Mouse (Mus musculus): ENCODE results near the gene Kri1. TPM values are rescaled to one million over a fixed set of nuclear protein-coding genes. Genes with fewer than 3 reads are reported as not detected.

The Kri1 gene
- total and polyA plus RNA-seq, 3 experiments: 76.1 to 233 (median 199) TPM

DNA sequence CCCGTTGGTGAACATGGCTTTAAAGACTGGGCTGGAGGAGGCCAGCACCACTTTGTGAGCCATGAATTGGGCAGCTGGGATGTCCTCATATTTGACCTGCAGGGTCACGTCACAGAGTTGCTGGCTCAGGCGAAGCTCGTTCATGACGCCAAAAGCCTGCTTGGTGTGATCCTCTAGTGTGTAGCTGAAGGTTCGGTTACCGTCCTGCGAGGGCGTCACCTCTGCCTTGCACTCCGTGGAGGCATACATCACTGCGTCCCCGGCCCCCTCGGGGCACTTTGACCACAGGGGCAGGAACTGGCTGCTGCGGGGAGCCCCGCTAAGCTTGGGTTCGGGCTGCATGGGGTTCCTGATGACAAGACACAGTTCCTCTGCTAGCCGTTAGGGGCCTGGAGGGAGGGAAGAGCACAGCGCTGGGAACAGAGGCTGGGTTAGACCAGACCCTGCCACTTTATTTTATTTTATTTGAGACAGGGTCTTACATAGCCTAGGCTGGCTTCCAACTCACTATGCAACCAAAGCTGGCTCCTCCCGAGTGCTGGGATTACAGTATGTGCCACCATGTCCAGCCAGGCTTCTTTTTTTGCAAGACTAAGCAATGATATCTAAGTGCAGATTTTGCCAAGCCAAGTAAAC is 50.3 kb downstream of the Kri1 start (continued):
- no peak for TF ChIP-seq GATA1 (IDR thresholded peaks at IDR 0.05; ENCODE audit: low read depth, low read length)
- TF ChIP-seq MXI1 (IDR thresholded peaks at IDR 0.05; ENCODE audit: low read depth, low read length): peak; percentile 72; the same call in 1 of the 2 replicates
- TF ChIP-seq POLR2AphosphoS2 (IDR thresholded peaks at IDR 0.05; ENCODE audit: low read length): peak; percentile 45; the same call in 1 of the 2 replicates
- peak; percentile 58; the same call in 1 of the 2 replicates for TF ChIP-seq ETS1 (IDR thresholded peaks at IDR 0.05; ENCODE audit: low read depth, low read length)
- TF ChIP-seq ZMIZ1 (IDR thresholded peaks at IDR 0.05; ENCODE audit: low read depth, low read length): peak; percentile 28; the same call in 1 of the 2 replicates
- TF ChIP-seq ELF1 (IDR thresholded peaks at IDR 0.05; ENCODE audit: low read depth, low read length): peak; percentile 43; the same call in 1 of the 2 replicates
- peak; percentile 49; the same call in 1 of the 2 replicates for TF ChIP-seq TBP (IDR thresholded peaks at IDR 0.05; ENCODE audit: low read depth, low read length)
- TF ChIP-seq JUND (IDR thresholded peaks at IDR 0.05; ENCODE audit: low read depth, low read length): 0 out of 2 replicates have a peak, but pooled peaks have one; percentile 18
- TF ChIP-seq TAL1 (IDR thresholded peaks at IDR 0.05; ENCODE audit: low read length): no peak
- no peak for TF ChIP-seq NRF1 (IDR thresholded peaks at IDR 0.05; ENCODE audit: insufficient read depth, low read depth, low read length, poor library complexity, severe bottlenecking)
- peak in 2 of 3 experiments; percentile 59 to 70; a peak in 3 of 6 replicates for TF ChIP-seq CTCF (IDR thresholded peaks at IDR 0.05 in 2 of 3, conservative IDR thresholded peaks at IDR 0.05 in 1 of 3; ENCODE audit: control insufficient read depth in 1 of 3, insufficient read depth in 1 of 3, low read depth in 2 of 3, low read length in 3 of 3, poor library complexity in 1 of 3, severe bottlenecking in 1 of 3)
- TF ChIP-seq MEF2A (IDR thresholded peaks at IDR 0.05; ENCODE audit: extremely low read depth, insufficient replicate concordance, low read depth, low read length, poor library complexity, severe bottlenecking): no peak
- TF ChIP-seq MYB (IDR thresholded peaks at IDR 0.05; ENCODE audit: low read depth, low read length): peak; percentile 50
- peak; percentile 47 to 59; a peak in 3 of 4 replicates for TF ChIP-seq EP300 (IDR thresholded peaks at IDR 0.05; ENCODE audit: low read depth in 1 of 2, low read length in 2 of 2)
- no peak for TF ChIP-seq UBTF (IDR thresholded peaks at IDR 0.05; ENCODE audit: borderline replicate concordance, insufficient read depth, low read depth, low read length)
- TF ChIP-seq NELFE (IDR thresholded peaks at IDR 0.05; ENCODE audit: low read depth, low read length): peak; percentile 54

DNA sequence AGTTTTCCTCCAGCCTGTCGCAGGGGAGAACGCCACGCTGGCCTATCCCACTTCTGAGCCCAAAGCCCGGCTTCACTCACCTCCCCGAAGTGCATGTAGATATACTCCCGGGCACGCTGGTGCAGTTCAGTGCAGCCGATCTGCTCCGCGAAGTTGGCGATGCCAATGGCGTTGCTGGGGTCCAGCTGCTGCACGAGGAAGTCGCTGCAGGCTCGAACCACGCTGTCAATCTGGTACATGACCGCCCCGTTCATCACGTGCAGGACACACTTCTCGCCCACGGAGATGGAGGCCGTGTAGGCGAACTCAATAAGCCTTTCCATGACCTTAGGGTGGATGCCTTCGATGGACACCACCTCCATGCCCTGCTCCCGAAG is 50.8 kb downstream of the Kri1 start:
- DNase-seq (ENCODE audit: low read depth, low spot score): peak; percentile 36
- H3K79me2 ChIP-seq (ENCODE audit: control insufficient read depth, insufficient read depth, low read length, poor library complexity): peaks cover 47% of the 10 kb centered on the region
- no peak overlapping the region for H3K27ac ChIP-seq (ENCODE audit: control insufficient read depth, low read depth, low read length)
- H3K4me1 ChIP-seq (ENCODE audit: control insufficient read depth in 1 of 2, insufficient read depth in 2 of 2, low read length in 2 of 2): peaks cover 12 to 30% of the 10 kb centered on the region in 2 experiments; a peak in 3 of 4 replicates
- peak overlapping the region; percentile 79 to 96 for H3K4me3 ChIP-seq (ENCODE audit: control insufficient read depth in 1 of 2, insufficient read depth in 1 of 2, low read depth in 2 of 2, low read length in 2 of 2)
- no peaks in the 10 kb centered on the region for H3K9me3 ChIP-seq (replicated peaks; ENCODE audit: insufficient read depth, low read length)
- peaks cover 22 to 24% of the 10 kb centered on the region in 2 experiments for H3K36me3 ChIP-seq (ENCODE audit: control insufficient read depth in 1 of 2, insufficient read depth in 2 of 2, low read length in 2 of 2)
- H3K9ac ChIP-seq (ENCODE audit: control insufficient read depth, low read depth, low read length, poor library complexity, severe bottlenecking): peak overlapping the region; percentile 81
- no peaks in the 10 kb centered on the region for H3K27me3 ChIP-seq (ENCODE audit: control insufficient read depth in 1 of 2, insufficient read depth in 2 of 2, low read length in 2 of 2)
- no peak for TF ChIP-seq MEF2A (IDR thresholded peaks at IDR 0.05; ENCODE audit: extremely low read depth, insufficient replicate concordance, low read depth, low read length, poor library complexity, severe bottlenecking)
- TF ChIP-seq TAL1 (IDR thresholded peaks at IDR 0.05; ENCODE audit: low read length): no peak
- no peak for TF ChIP-seq SMC3 (IDR thresholded peaks at IDR 0.05; ENCODE audit: low read depth, low read length)
- TF ChIP-seq CTCF (IDR thresholded peaks at IDR 0.05 in 2 of 3, conservative IDR thresholded peaks at IDR 0.05 in 1 of 3; ENCODE audit: control insufficient read depth in 1 of 3, insufficient read depth in 1 of 3, low read depth in 2 of 3, low read length in 3 of 3, poor library complexity in 1 of 3, severe bottlenecking in 1 of 3): no peak
- TF ChIP-seq RCOR1 (IDR thresholded peaks at IDR 0.05; ENCODE audit: low read depth, low read length): 0 out of 2 replicates have a peak, but pooled peaks have one; percentile 4
- no peak for TF ChIP-seq ZKSCAN1 (IDR thresholded peaks at IDR 0.05; ENCODE audit: low read depth, low read length)

All from MEL (cell line).